Mouse (Mus musculus): ENCODE data around the gene Smap2. TPM values are rescaled to one million over a fixed set of nuclear protein-coding genes. Genes with fewer than 3 reads are reported as not detected.

Smap2 gene
- polyA plus RNA-seq, 1 experiment from 2014 or later: 15.2 TPM

DNA sequence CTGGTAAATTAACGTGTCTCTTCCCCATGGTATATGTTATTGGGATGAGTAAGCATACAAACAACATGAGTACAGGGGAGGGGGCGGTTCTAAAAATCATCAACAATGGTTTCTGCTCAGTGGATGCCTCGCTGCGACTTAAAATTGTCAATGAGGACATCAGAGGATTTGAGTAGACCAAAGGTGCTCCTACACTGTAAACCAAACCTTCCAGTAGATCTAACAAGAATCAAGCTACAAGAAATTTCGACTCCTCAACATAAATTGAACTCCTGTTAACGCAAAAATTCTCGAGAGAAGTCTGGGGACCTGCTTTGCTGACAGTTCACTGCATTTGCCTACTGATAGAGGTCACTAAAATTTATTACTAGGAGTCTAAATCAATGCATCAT lies 1.8 kb downstream of the Smap2 start:
- H3K9ac ChIP-seq (replicated peaks; ENCODE audit: low read depth, low read length): no peak overlapping the region
- H3K4me1 ChIP-seq (ENCODE audit: control insufficient read depth, insufficient read depth, low read length): peaks cover 9% of the 10 kb centered on the region; the same call in 1 of the 2 replicates
- ATAC-seq (ENCODE audit: insufficient number of reproducible peaks, insufficient read depth, low FRiP score, low read depth): no peak
- no peaks in the 10 kb centered on the region for H3K36me3 ChIP-seq (ENCODE audit: control insufficient read depth, insufficient read depth, low read length)
- no peak overlapping the region for H3K4me3 ChIP-seq (ENCODE audit: low read depth, low read length)
- no peak overlapping the region for H3K4me2 ChIP-seq (replicated peaks; ENCODE audit: low read depth, low read length)
- no peaks in the 10 kb centered on the region for H3K9me3 ChIP-seq (ENCODE audit: control insufficient read depth, low read depth, low read length)
- H3K27me3 ChIP-seq (ENCODE audit: control insufficient read depth, insufficient read depth, low read length): no peaks in the 10 kb centered on the region
- no peak overlapping the region for H3K27ac ChIP-seq (ENCODE audit: low read length)
- 76% methylated on average over 7 of the region's 7 CpGs for WGBS

DNA sequence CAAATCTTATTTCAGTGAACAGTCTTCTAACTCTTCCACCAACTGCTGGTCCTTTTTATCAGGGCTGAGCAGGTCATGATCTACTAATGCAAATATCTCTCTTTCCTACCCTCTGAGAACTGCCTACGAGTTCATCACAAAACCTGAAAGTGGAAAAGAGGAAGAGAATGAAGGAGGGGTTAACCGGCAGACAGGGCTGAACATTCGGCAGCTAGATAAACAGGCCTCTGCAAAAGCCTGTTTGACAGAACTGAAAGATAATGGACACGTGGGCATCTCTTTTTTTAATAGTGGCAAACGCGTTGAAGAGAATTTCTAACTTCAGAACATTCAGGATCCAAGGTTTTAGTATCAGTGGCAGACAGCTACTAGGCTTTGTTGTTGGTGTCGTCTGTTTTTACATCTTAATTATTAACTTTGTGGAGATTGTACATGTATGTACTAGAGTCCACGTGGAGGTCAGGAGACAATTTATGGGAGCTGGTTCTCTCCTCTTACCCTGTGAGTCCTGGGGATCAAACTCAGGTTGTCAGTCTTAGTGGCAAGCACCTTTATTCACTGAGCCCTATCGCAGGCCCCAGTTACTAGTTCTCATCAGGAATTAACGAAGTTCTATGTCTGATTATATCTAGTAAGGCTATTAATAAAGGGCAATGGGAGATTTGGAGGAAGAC lies 2.3 kb downstream of the Smap2 start:
- Histone ChIP-seq H3K4me3 (ENCODE audit: low read depth, low read length) (no peak overlapping the region), H3K27ac (ENCODE audit: low read length) (no peak overlapping the region), H3K4me2 (replicated peaks; ENCODE audit: low read depth, low read length) (no peak overlapping the region), H3K36me3 (ENCODE audit: control insufficient read depth, insufficient read depth, low read length) (no peaks in the 10 kb centered on the region), H3K9ac (replicated peaks; ENCODE audit: low read depth, low read length) (no peak overlapping the region), H3K4me1 (ENCODE audit: control insufficient read depth, insufficient read depth, low read length) (peaks cover 9% of the 10 kb centered on the region; the same call in 1 of the 2 replicates), H3K27me3 (ENCODE audit: control insufficient read depth, insufficient read depth, low read length) (no peaks in the 10 kb centered on the region), H3K9me3 (ENCODE audit: control insufficient read depth, low read depth, low read length) (no peaks in the 10 kb centered on the region)
- 57% methylated on average over 10 of the region's 10 CpGs for WGBS
- ATAC-seq (ENCODE audit: insufficient number of reproducible peaks, insufficient read depth, low FRiP score, low read depth): no peak

DNA sequence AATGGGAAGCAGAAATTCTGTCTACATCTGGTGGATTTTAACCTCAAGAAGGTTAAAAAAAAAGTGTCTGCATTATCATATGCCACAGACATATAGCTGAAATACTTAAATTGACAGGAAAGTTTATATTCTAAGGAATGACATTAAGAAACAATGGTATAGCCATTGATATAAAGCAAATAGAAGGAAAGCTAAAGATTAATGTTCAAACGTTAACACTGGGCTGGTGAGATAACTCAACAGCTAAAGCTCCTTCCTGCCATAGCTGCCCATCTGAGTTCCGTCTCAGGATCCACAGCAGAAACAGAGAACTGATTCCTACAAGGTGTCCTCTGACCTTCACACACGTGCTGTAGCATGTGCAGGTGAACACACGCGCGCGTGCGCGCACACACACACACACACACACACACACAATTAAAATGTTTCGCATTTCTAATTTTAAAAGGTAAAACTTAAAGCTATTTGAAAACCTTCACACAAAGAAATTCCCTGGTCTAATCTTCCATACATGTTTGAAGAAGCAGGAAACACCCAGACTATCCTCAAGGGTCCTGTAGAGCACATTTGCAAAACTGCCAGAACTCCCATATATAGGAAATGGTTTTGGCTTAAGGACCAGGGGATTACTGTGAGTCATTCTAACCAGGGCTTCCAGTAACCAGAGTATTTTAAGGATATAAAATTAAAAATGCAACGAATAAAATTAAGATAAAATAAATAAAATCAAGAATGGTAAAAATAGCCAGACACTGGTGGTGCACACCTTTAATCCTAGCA lies 6.1 kb downstream of the Smap2 start:
- Histone ChIP-seq H3K4me3 (ENCODE audit: low read depth, low read length) (no peak overlapping the region), H3K9ac (replicated peaks; ENCODE audit: low read depth, low read length) (no peak overlapping the region), H3K4me1 (ENCODE audit: control insufficient read depth, insufficient read depth, low read length) (peaks cover 7% of the 10 kb centered on the region; the same call in 1 of the 2 replicates), H3K4me2 (replicated peaks; ENCODE audit: low read depth, low read length) (no peak overlapping the region), H3K9me3 (ENCODE audit: control insufficient read depth, low read depth, low read length) (no peaks in the 10 kb centered on the region), H3K36me3 (ENCODE audit: control insufficient read depth, insufficient read depth, low read length) (no peaks in the 10 kb centered on the region), H3K27me3 (ENCODE audit: control insufficient read depth, insufficient read depth, low read length) (no peaks in the 10 kb centered on the region), H3K27ac (ENCODE audit: low read length) (no peak overlapping the region)
- no peak for ATAC-seq (ENCODE audit: insufficient number of reproducible peaks, insufficient read depth, low FRiP score, low read depth)
- WGBS: 80% methylated on average over 11 of the region's 11 CpGs

DNA sequence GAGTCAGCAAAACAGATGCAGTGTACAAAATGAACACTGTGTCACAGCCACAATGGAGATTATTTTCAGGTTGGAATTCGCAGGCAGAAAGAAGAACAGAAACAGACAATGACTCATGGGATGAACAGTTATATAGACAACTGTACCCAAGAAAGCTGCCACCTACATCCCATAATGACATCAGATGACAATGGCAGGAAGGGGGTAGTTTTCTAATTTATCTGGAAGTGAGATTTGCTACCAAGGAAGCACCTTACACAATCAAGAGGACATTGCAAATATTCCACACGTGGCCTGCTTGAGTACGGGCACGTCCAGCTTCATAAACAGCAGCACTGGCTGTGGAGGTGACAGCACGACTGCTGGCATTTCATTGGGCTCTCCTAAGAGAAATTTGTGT lies 7.9 kb downstream of the Smap2 start:
- Histone ChIP-seq H3K9me3 (ENCODE audit: control insufficient read depth, low read depth, low read length) (no peaks in the 10 kb centered on the region), H3K27ac (ENCODE audit: low read length) (no peak overlapping the region), H3K4me1 (ENCODE audit: control insufficient read depth, insufficient read depth, low read length) (peaks cover 10% of the 10 kb centered on the region; the same call in 1 of the 2 replicates), H3K9ac (replicated peaks; ENCODE audit: low read depth, low read length) (no peak overlapping the region), H3K27me3 (ENCODE audit: control insufficient read depth, insufficient read depth, low read length) (no peaks in the 10 kb centered on the region), H3K4me3 (ENCODE audit: low read depth, low read length) (no peak overlapping the region), H3K36me3 (ENCODE audit: control insufficient read depth, insufficient read depth, low read length) (no peaks in the 10 kb centered on the region), H3K4me2 (replicated peaks; ENCODE audit: low read depth, low read length) (no peak overlapping the region)
- 79% methylated on average over 5 of the region's 5 CpGs for WGBS
- ATAC-seq (ENCODE audit: insufficient number of reproducible peaks, insufficient read depth, low FRiP score, low read depth): no peak

DNA sequence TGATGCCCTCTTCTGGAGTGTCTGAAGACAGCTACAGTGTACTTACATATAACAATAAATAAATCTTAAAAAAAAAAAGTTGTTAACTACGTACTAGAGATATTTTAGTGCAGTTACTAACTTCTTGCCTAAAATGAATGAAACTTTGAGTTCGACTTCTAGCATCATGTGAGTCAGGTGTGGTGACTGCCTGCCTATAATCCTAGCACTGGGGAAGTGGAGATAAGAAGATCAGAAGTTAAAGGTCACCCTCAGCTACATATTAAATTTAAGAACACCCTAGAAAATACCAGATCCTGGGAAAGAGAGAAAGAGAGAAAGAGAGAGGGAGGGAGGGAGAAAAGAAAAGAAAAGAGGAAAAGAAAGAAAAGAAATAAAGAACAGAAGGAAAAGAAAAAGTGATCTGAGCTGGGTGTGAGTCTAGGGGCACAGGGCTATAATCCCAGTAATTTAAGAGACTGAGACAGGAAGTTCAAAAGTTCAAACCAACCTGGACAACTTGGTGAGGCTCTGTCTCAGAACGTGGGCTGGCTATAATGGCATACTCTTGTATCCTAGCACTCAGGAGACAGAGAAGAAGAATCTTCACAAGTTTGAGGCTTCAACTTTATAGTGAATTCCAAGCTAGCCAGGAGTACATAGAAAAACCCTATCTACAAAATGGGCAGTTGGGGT lies 8.8 kb downstream of the Smap2 start:
- ATAC-seq (ENCODE audit: insufficient number of reproducible peaks, insufficient read depth, low FRiP score, low read depth): no peak
- H3K27me3 ChIP-seq (ENCODE audit: control insufficient read depth, insufficient read depth, low read length): no peaks in the 10 kb centered on the region
- WGBS: 61% methylated on average over 3 of the region's 3 CpGs
- H3K36me3 ChIP-seq (ENCODE audit: control insufficient read depth, insufficient read depth, low read length): no peaks in the 10 kb centered on the region
- H3K4me2 ChIP-seq (replicated peaks; ENCODE audit: low read depth, low read length): no peak overlapping the region
- H3K4me3 ChIP-seq (ENCODE audit: low read depth, low read length): no peak overlapping the region
- peaks cover 17% of the 10 kb centered on the region for H3K4me1 ChIP-seq (ENCODE audit: control insufficient read depth, insufficient read depth, low read length)
- H3K9ac ChIP-seq (replicated peaks; ENCODE audit: low read depth, low read length): no peak overlapping the region
- H3K27ac ChIP-seq (ENCODE audit: low read length): no peak overlapping the region
- H3K9me3 ChIP-seq (ENCODE audit: control insufficient read depth, low read depth, low read length): no peaks in the 10 kb centered on the region

DNA sequence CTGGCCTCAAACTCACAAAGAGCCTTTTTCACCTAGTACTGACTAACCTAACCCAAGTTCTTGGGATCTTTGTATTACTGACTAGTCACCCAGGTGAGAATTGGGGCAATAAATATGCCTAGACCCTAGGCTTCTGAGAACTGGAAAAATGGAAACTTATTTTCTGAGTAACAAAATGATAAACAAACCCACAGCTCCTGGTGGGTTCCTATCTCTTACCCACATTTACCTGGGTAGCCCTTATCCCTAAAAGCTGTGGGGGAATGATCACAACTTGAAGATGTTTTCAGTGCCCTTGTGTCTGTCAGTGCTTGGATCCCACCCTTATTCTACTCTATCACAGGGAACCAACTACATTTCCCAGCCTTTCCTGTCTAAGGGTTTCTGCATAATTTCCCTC lies 10.0 kb downstream of the Smap2 start:
- H3K4me1 ChIP-seq (ENCODE audit: control insufficient read depth, insufficient read depth, low read length): peaks cover 27% of the 10 kb centered on the region
- H3K27me3 ChIP-seq (ENCODE audit: control insufficient read depth, insufficient read depth, low read length): no peaks in the 10 kb centered on the region
- H3K4me3 ChIP-seq (ENCODE audit: low read depth, low read length): no peak overlapping the region
- no peak overlapping the region for H3K4me2 ChIP-seq (replicated peaks; ENCODE audit: low read depth, low read length)
- no peaks in the 10 kb centered on the region for H3K9me3 ChIP-seq (ENCODE audit: control insufficient read depth, low read depth, low read length)
- H3K36me3 ChIP-seq (ENCODE audit: control insufficient read depth, insufficient read depth, low read length): no peaks in the 10 kb centered on the region
- no peak for ATAC-seq (ENCODE audit: insufficient number of reproducible peaks, insufficient read depth, low FRiP score, low read depth)
- H3K9ac ChIP-seq (replicated peaks; ENCODE audit: low read depth, low read length): no peak overlapping the region
- H3K27ac ChIP-seq (ENCODE audit: low read length): no peak overlapping the region

DNA sequence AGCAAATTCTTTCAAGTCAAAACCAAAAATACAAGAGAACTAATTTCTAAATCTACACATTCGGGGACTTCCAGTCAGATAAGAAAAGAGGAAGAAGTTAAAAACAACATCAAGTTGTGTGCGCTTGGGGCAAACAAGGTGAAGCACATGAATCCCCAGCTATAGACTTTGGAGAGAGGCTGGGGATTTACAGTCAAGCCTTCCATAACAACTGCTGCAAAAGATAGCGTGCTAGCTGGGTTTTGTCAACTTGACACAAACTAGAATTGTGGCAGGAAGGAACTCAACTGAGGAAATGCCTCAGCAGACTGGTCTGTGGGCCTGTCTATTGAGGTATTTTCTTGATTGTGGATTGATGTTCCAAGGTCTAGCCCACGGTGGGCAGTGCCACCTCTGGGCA lies 12.4 kb downstream of the Smap2 start:
- no peak overlapping the region for H3K4me2 ChIP-seq (replicated peaks; ENCODE audit: low read depth, low read length)
- no peaks in the 10 kb centered on the region for H3K27me3 ChIP-seq (ENCODE audit: control insufficient read depth, insufficient read depth, low read length)
- H3K36me3 ChIP-seq (ENCODE audit: control insufficient read depth, insufficient read depth, low read length): no peaks in the 10 kb centered on the region
- H3K9ac ChIP-seq (replicated peaks; ENCODE audit: low read depth, low read length): no peak overlapping the region
- H3K27ac ChIP-seq (ENCODE audit: low read length): no peak overlapping the region; the same call in 1 of the 2 replicates
- no peak overlapping the region for H3K4me3 ChIP-seq (ENCODE audit: low read depth, low read length)
- WGBS: 62% methylated on average over 4 of the region's 4 CpGs
- H3K9me3 ChIP-seq (ENCODE audit: control insufficient read depth, low read depth, low read length): no peaks in the 10 kb centered on the region
- H3K4me1 ChIP-seq (ENCODE audit: control insufficient read depth, insufficient read depth, low read length): peaks cover 30% of the 10 kb centered on the region
- ATAC-seq (ENCODE audit: insufficient number of reproducible peaks, insufficient read depth, low FRiP score, low read depth): no peak

DNA sequence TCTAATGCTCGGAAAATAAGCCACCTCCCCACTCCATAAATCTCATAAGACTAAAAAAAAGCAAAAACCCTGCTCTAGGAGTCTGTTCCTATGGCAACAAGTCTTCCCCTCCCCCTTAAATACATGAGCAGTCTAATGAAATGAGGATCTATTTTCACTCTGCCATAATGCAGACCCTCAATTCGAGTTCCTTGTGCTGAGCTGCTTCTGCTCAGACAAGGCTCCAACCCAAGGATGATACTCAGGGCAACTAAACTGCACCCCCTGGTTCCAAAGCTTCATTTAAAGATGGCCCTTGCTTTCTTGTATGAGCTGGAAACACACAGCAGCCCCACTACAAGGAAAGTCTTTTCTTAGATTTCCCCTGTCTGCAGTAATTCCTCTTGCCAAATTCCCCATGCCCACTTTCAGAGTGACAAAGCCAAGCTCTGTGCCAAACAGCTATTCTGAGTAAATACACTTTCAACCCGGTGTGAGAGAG lies 13.4 kb downstream of the Smap2 start:
- Histone ChIP-seq H3K4me3 (ENCODE audit: low read depth, low read length) (no peak overlapping the region), H3K4me1 (ENCODE audit: control insufficient read depth, insufficient read depth, low read length) (peaks cover 30% of the 10 kb centered on the region), H3K4me2 (replicated peaks; ENCODE audit: low read depth, low read length) (no peak overlapping the region), H3K9ac (replicated peaks; ENCODE audit: low read depth, low read length) (no peak overlapping the region), H3K27ac (ENCODE audit: low read length) (no peak overlapping the region; the same call in 1 of the 2 replicates), H3K9me3 (ENCODE audit: control insufficient read depth, low read depth, low read length) (no peaks in the 10 kb centered on the region), H3K27me3 (ENCODE audit: control insufficient read depth, insufficient read depth, low read length) (no peaks in the 10 kb centered on the region), H3K36me3 (ENCODE audit: control insufficient read depth, insufficient read depth, low read length) (no peaks in the 10 kb centered on the region)
- WGBS: 13% methylated on average over 3 of the region's 3 CpGs
- ATAC-seq (ENCODE audit: insufficient number of reproducible peaks, insufficient read depth, low FRiP score, low read depth): peak; percentile 33; the same call in 1 of the 2 replicates

Measured in stomach, embryonic 14.5 days (tissue).